Mouse (Mus musculus) heart, embryonic 11.5 days (tissue): ENCODE measurements around the gene Fam214a. TPM values are rescaled to one million over a fixed set of nuclear protein-coding genes. Genes with fewer than 3 reads are reported as not detected.

ENCODE experiments used
- ATAC-seq: fragments of 200-750 bp; cut with Nextera tagmentation; replicated peaks from 2 replicates; pipeline ENCODE4 v1.8.0; 2017; ENCODE audit warnings: moderate library complexity; ENCODE audit not compliant: insufficient number of reproducible peaks, low FRiP score, low TSS enrichment
- H3K27ac ChIP-seq: fragments of 300-500 bp; sonication (generic); 2 replicates; pipeline ENCODE4 v1.5.1; 2014; ENCODE audit warnings: mild to moderate bottlenecking, low read depth, low read length
- H3K27me3 ChIP-seq: fragments of 300-500 bp; sonication (generic); 2 replicates; pipeline ENCODE4 v1.6.1; 2014; ENCODE audit warnings: mild to moderate bottlenecking, low read length, mixed read lengths; ENCODE audit not compliant: control insufficient read depth, insufficient read depth
- H3K36me3 ChIP-seq: fragments of 300-500 bp; sonication (generic); 2 replicates; pipeline ENCODE4 v1.6.1; 2014; ENCODE audit warnings: mild to moderate bottlenecking, low read length, moderate library complexity, mixed read lengths; ENCODE audit not compliant: control insufficient read depth, insufficient read depth
- H3K4me1 ChIP-seq: fragments of 300-500 bp; sonication (generic); 2 replicates; pipeline ENCODE4 v1.6.1; 2014; ENCODE audit warnings: low read length; ENCODE audit not compliant: control insufficient read depth, insufficient read depth
- H3K4me2 ChIP-seq: fragments of 300-500 bp; sonication (generic); 2 replicates; pipeline ENCODE4 v1.6.1; 2014; ENCODE audit warnings: mild to moderate bottlenecking, moderate library complexity
- H3K4me3 ChIP-seq: fragments of 300-500 bp; sonication (generic); 2 replicates; pipeline ENCODE4 v1.5.1; 2014; ENCODE audit warnings: low read depth, low read length
- H3K9ac ChIP-seq: fragments of 300-500 bp; sonication (generic); 2 replicates; pipeline ENCODE4 v1.6.1; 2014; ENCODE audit warnings: mild to moderate bottlenecking, low read depth, low read length, moderate library complexity
- H3K9me3 ChIP-seq: fragments of 300-500 bp; sonication (generic); replicated peaks from 2 replicates; pipeline ENCODE4 v1.6.1; 2016; ENCODE audit warnings: low read length; ENCODE audit not compliant: control insufficient read depth
- WGBS: fragments of 180-500 bp; shearing (Covaris S2); extraction: QIAGEN DNeasy Blood & Tissue Kit; methylation state at CpG from one replicate; pipeline ENCODE4 v1.1.7; 2014; ENCODE audit not compliant: insufficient replicate concordance; 5-methylcytosine and 5-hydroxymethylcytosine counted together
- polyA plus RNA-seq: library from polyadenylated mRNA; unstranded; fragments of >200 nt; fragmentation: Nextera tagmentation; extraction: Ambion mirVana; gene quantifications from 2 replicates; pipeline ENCODE4 v1.2.1, GENCODE M21; 2014

The Fam214a gene
- polyA plus RNA-seq, 1 experiment from 2014 or later = 9.7 TPM

- H3K4me2 ChIP-seq = no peak overlapping the region
- H3K9ac ChIP-seq = no peak overlapping the region
- H3K9me3 ChIP-seq = no peaks in the 10 kb centered on the region
- no peaks in the 10 kb centered on the region for H3K27me3 ChIP-seq
- no peak for ATAC-seq
- no peak overlapping the region for H3K27ac ChIP-seq
- WGBS = 87% methylated on average over 3 of the region's 3 CpGs
- H3K4me3 ChIP-seq = no peak overlapping the region
- H3K4me1 ChIP-seq = no peaks in the 10 kb centered on the region
- H3K36me3 ChIP-seq = no peaks in the 10 kb centered on the region
Observed at GRCm38 (mm10) chr9:74937761-74938160, 14.9 kb upstream of the Fam214a start.

GRCm38 (mm10) chr9:74938670-74939534 lies 13.8 kb upstream of the Fam214a start:
- H3K9me3 ChIP-seq = no peaks in the 10 kb centered on the region
- H3K9ac ChIP-seq = no peak overlapping the region
- H3K27ac ChIP-seq = no peak overlapping the region
- H3K4me1 ChIP-seq = no peaks in the 10 kb centered on the region
- H3K27me3 ChIP-seq = no peaks in the 10 kb centered on the region
- 73% methylated on average over 12 of the region's 12 CpGs for WGBS
- no peak overlapping the region for H3K4me2 ChIP-seq
- no peaks in the 10 kb centered on the region for H3K36me3 ChIP-seq
- H3K4me3 ChIP-seq = no peak overlapping the region
- no peak for ATAC-seq

GRCm38 (mm10) chr9:74946713-74947402 lies 5.8 kb upstream of the Fam214a start:
- Histone ChIP-seq H3K27me3 (no peaks in the 10 kb centered on the region), H3K9ac (no peak overlapping the region), H3K27ac (no peak overlapping the region), H3K4me3 (no peak overlapping the region), H3K4me1 (no peaks in the 10 kb centered on the region), H3K9me3 (no peaks in the 10 kb centered on the region), H3K4me2 (no peak overlapping the region), H3K36me3 (no peaks in the 10 kb centered on the region)
- WGBS = 81% methylated on average over 8 of the region's 8 CpGs
- ATAC-seq = no peak

GRCm38 (mm10) chr9:74951491-74951890 lies 1.2 kb upstream of the Fam214a start:
- H3K4me3 ChIP-seq = no peak overlapping the region
- H3K9ac ChIP-seq = no peak overlapping the region
- H3K4me1 ChIP-seq = peaks cover 7% of the 10 kb centered on the region; the same call in 1 of the 2 replicates
- 34% methylated on average over 3 of the region's 3 CpGs for WGBS
- no peak for ATAC-seq
- H3K4me2 ChIP-seq = no peak overlapping the region
- no peaks in the 10 kb centered on the region for H3K36me3 ChIP-seq
- no peak overlapping the region for H3K27ac ChIP-seq
- H3K27me3 ChIP-seq = no peaks in the 10 kb centered on the region
- H3K9me3 ChIP-seq = no peaks in the 10 kb centered on the region

GRCm38 (mm10) chr9:74952106-74952505 lies 578 bp upstream of the Fam214a start:
- H3K27ac ChIP-seq = peak overlapping the region; percentile 93; the same call in 1 of the 2 replicates

GRCm38 (mm10) chr9:74953265-74953958 lies 728 bp downstream of the Fam214a start:
- ATAC-seq = peak; percentile 70
- peaks cover 7% of the 10 kb centered on the region; the same call in 1 of the 2 replicates for H3K4me1 ChIP-seq
- no peaks in the 10 kb centered on the region for H3K9me3 ChIP-seq
- peak overlapping the region; percentile 86 for H3K4me2 ChIP-seq
- H3K9ac ChIP-seq = peak overlapping the region; percentile 85
- H3K4me3 ChIP-seq = peak overlapping the region; percentile 88
- WGBS = 7% methylated on average over 30 of the region's 31 CpGs
- peak overlapping the region; percentile 93 for H3K27ac ChIP-seq
- no peaks in the 10 kb centered on the region for H3K27me3 ChIP-seq
- H3K36me3 ChIP-seq = no peaks in the 10 kb centered on the region

More at GRCm38 (mm10) chr9:74952106-74952505, 578 bp upstream of the Fam214a start:
- Histone ChIP-seq H3K27me3 (no peaks in the 10 kb centered on the region), H3K4me2 (peak overlapping the region; percentile 86), H3K9ac (no peak overlapping the region), H3K4me1 (peaks cover 7% of the 10 kb centered on the region; the same call in 1 of the 2 replicates), H3K4me3 (peak overlapping the region; percentile 88), H3K36me3 (no peaks in the 10 kb centered on the region), H3K9me3 (no peaks in the 10 kb centered on the region)
- WGBS = 27% methylated on average over 5 of the region's 5 CpGs
- no peak for ATAC-seq

- Histone ChIP-seq H3K36me3 (no peaks in the 10 kb centered on the region), H3K9me3 (no peaks in the 10 kb centered on the region), H3K9ac (peak overlapping the region; percentile 85), H3K4me3 (peak overlapping the region; percentile 88), H3K4me1 (peaks cover 7% of the 10 kb centered on the region; the same call in 1 of the 2 replicates), H3K27ac (no peak overlapping the region), H3K27me3 (no peaks in the 10 kb centered on the region), H3K4me2 (peak overlapping the region; percentile 86)
- 51% methylated on average over 2 of the region's 2 CpGs for WGBS
- ATAC-seq = no peak
Observed at GRCm38 (mm10) chr9:74953959-74954279, 1.2 kb downstream of the Fam214a start.

- Histone ChIP-seq H3K36me3 (no peaks in the 10 kb centered on the region), H3K27ac (no peak overlapping the region), H3K9me3 (no peaks in the 10 kb centered on the region), H3K27me3 (no peaks in the 10 kb centered on the region), H3K4me3 (no peak overlapping the region), H3K4me1 (peaks cover 7% of the 10 kb centered on the region; the same call in 1 of the 2 replicates), H3K4me2 (peak overlapping the region; percentile 86), H3K9ac (no peak overlapping the region)
- no peak for ATAC-seq
- 85% methylated on average over 2 of the region's 2 CpGs for WGBS
Observed at GRCm38 (mm10) chr9:74954387-74954786, 1.7 kb downstream of the Fam214a start.
